Mouse (Mus musculus) gonadal fat pad, adult 2 months (tissue): ENCODE measurements around the gene Kcnq1. TPM values are rescaled to one million over a fixed set of nuclear protein-coding genes. Genes with fewer than 3 reads are reported as not detected.

Experiments
- DNase-seq: peaks from one replicate; pipeline ENCODE4 v3.0.0-alpha.2; 2012; ENCODE audit warnings: low read depth
- polyA plus RNA-seq: library from polyadenylated mRNA; depleted of rRNA; stranded (reverse); fragments of >200 nt; gene quantifications from 2 replicates; pipeline ENCODE4 v1.2.3, GENCODE M21; 2012

The Kcnq1 gene
- polyA plus RNA-seq, 1 experiment = 19.7 TPM

- DNase-seq = no peak
Measured at GRCm38 (mm10) chr7:143313572-143314319, 207.6 kb downstream of the Kcnq1 start.

- DNase-seq = no peak
Measured at GRCm38 (mm10) chr7:143318512-143318911, 212.3 kb downstream of the Kcnq1 start.

DNA sequence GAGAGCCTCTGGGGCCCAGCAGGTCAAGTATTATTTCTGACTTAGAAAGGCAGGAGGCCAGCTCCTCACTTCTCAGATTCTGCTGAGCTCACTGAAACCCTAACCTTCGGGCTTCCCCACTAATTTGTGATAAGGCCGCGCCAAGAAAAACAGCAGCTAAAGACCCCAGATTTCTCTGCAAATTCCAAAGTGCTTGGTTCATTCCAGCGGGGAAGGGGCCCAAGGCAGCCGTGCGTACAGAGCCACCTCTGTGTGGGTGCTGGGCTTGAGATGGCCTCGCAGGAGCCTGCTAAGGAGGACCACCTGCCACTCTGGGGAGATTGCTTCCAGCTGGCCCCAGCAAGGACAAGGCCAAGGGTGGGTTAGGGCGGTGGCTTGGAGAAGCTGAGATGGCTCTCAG is 214.2 kb downstream of the Kcnq1 start:
- no peak for DNase-seq

- DNase-seq = no peak
Measured at GRCm38 (mm10) chr7:143325051-143325450, 218.9 kb downstream of the Kcnq1 start.

GRCm38 (mm10) chr7:143328185-143328915 is 222.2 kb downstream of the Kcnq1 start:
- no peak for DNase-seq

DNA sequence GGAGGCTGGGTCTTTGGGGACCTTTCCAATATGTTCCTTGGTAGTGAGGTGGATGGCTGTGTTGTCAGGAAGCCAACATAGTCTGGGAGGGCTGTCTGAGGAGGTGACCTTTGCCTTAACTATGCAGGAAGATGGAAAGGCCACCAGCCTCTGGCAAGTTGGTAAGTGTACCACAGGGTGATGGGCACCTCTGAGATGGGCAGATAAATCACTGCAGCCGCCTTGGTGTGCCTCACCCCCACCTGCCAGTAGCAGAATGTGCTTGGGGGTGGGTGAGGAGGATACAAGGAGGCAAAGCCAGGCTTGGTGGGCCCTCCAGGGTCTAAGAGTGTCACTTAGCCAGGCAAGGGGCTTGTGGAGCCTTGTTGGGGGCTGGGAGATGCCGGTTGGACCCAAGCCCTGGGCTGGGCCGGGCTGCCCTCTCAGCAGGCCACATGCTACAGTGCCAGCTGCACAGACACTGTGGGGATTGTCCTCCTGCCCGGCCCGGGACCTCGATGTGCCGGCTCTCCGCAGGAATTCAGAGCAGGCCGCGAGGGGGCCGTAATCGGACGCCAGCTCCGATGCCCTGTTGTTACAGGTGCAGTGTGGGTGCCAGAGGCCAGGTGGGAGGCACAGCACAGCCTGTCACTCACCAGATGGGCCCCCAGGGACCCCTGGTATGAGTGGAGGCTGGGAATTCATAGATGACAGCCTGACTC is 223.1 kb downstream of the Kcnq1 start:
- no peak for DNase-seq

DNA sequence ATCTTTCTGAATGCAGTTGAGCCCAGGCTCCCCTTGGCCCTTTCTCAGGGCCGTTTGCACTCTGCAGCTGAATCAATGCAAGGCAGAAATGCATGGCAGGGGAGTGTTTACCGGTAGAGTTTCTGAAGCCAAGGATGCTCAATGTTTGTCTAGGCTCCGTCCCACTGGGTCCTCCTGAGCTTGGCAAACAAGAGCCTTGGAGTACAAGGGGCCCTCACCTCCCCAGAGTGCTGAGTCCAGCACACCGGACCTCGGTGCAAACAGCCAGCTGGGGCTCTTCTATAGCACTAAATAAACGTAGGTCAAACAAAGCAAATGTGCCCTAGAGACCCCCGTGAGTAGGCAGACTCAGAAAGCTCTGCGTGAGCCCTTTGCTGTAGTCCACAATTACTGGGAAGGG is 226.9 kb downstream of the Kcnq1 start:
- no peak for DNase-seq

GRCm38 (mm10) chr7:143333604-143334003 is 227.4 kb downstream of the Kcnq1 start:
- DNase-seq = no peak

DNA sequence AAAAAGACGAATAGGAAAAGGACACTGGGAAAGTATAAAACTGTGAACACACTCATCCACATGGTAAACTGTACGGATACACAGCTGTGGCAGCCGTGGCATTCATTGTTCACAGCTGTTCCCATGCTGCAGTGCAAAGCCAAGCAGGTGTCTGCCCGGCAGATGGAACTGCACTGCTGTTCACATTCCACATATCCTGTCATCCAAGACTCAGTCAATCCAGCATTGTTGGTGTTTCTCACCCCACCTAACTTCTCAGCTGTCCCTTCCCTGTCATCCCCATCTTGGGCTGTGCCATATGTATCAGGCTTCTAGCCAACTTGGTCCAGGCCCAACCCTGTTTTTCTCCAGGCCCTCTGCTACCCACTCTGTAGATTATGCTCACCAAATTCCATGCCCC is 232.5 kb downstream of the Kcnq1 start:
- no peak for DNase-seq

DNA sequence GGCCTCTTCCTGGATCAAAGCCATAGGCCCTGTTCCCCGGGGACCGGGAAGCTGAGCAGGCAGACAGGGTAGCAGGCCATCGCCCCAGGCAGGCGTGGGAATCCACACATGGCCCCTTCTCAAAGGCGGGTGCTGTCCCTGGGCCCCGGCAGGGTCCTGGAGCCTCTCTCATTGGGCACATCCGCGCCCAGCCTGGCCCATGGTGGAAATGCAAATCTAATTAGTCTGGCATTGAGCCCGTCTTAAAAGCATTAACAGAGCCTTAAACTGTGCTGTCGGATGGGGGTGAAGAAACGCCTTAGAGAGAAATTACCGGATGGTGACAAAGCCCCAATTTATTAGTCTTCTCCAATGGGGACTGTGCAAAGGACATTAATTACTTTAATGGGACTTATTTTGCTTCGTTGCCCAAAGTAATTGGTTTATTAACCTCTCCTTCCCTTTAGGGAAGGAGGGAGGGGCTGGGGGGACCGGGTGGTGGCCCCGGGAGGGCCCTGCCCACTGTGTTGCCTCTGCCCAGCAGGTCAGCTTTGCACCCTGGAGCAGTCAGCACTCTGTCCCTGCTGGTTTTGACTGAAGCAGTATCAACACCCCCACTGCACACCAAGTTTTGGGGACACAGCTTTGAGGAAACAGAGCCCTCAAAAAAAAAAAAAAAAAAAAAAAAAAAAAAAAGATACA is 234.6 kb downstream of the Kcnq1 start:
- no peak for DNase-seq

- no peak for DNase-seq
Measured at GRCm38 (mm10) chr7:143341301-143341980, 235.3 kb downstream of the Kcnq1 start.

DNA sequence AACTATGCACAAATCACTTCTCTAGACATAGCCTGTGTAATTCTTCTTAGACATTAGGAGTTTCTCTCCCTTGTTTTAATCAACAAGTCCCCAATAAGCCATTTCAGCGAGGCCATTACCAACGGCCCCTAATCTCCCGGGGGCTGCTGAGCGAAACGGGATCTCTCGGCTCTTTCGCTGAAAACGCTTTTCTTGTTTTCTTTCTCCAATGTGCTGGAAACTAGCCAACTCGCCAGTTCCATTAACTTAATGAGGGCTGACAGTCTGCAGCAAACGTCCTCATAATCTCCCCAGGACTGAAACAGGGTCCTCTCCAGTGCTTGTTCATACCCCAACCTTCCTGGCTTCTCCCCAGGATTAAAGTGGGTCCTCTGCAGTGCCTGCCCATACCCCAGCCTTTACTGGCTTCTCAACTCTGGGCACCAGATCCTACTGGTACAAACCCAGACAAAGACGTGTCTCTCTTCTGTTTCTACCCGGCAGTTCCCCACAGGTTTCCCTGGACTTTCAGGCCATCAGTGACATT is 237.7 kb downstream of the Kcnq1 start:
- DNase-seq = no peak

- DNase-seq = no peak
Measured at GRCm38 (mm10) chr7:143349287-143349686, 243.1 kb downstream of the Kcnq1 start.

DNA sequence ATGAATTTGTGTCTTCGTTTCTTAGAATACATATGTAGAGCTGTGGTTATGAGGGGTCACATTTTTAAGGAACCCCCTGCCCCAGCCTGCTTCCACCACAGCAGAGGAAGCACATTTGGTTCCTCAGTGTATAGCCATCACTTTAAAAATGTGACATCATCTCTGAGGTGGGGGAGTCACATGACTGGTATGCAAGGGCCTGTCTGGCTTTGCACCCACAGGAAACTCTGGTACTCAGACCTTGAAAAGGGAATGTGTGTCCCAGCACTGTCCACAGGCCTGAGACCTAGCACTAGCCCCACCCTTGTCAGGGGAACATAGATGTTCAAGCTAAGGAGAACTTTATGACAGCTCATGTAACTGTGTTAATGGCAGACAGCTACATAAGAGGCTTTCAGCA is 243.7 kb downstream of the Kcnq1 start:
- no peak for DNase-seq

- no peak for DNase-seq
Measured at GRCm38 (mm10) chr7:143355831-143356230, 249.7 kb downstream of the Kcnq1 start.

DNA sequence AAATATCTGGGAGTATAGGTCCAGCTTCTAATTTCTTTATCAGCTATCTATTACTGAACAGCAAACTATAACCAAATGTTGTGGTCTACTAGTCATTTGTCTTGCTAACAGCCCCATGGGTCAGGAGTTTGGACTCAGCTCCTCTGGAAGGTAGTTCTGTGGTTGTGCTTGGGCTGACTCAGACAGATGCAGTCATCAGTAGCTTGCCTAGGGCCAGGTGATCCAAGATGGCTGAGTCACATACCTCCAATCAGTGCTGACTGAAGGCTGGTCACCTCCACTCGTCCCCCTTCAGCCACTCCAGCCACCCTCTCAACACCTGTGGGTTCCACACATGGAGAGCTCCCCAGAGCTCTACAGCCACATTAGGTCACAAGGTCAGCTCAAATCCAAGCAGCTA is 250.9 kb downstream of the Kcnq1 start:
- no peak for DNase-seq

DNA sequence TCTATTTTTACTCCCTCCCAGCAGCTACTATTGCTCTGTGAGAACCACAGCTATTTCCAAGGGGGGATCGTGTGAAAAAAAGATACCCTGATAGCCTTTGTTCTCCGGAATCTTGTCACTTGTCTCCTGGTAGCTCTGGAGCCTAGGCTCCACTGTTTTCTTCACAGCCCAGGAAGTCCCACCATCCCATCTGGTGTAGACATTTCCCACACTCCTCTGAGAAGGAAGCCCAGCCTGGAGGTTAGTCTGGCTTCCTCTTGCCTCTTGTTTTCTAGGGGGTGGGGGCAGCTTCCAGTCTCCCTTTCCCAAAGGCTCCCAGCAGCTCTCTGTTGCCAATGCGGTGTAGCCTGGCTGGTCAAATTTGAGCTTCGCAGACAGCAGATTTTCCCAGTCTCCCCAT is 251.7 kb downstream of the Kcnq1 start:
- DNase-seq = no peak

GRCm38 (mm10) chr7:143359762-143360161 is 253.6 kb downstream of the Kcnq1 start:
- no peak for DNase-seq

GRCm38 (mm10) chr7:143360776-143361175 is 254.6 kb downstream of the Kcnq1 start:
- DNase-seq = peak; percentile 28

GRCm38 (mm10) chr7:143364092-143364832 is 258.1 kb downstream of the Kcnq1 start:
- no peak for DNase-seq
